Mouse (Mus musculus) heart, embryonic 11.5 days (tissue): Measurements from ENCODE around the gene Pir. TPM values are rescaled to one million over a fixed set of nuclear protein-coding genes. Genes with fewer than 3 reads are reported as not detected.

Experiments
- ATAC-seq: fragments of 200-750 bp; cut with Nextera tagmentation; replicated peaks from 2 replicates; pipeline ENCODE4 v1.8.0; 2017; ENCODE audit warnings: moderate library complexity; ENCODE audit not compliant: insufficient number of reproducible peaks, low FRiP score, low TSS enrichment
- H3K27ac ChIP-seq: fragments of 300-500 bp; sonication (generic); 2 replicates; pipeline ENCODE4 v1.5.1; 2014; ENCODE audit warnings: mild to moderate bottlenecking, low read depth, low read length
- H3K27me3 ChIP-seq: fragments of 300-500 bp; sonication (generic); 2 replicates; pipeline ENCODE4 v1.6.1; 2014; ENCODE audit warnings: mild to moderate bottlenecking, low read length, mixed read lengths; ENCODE audit not compliant: control insufficient read depth, insufficient read depth
- H3K36me3 ChIP-seq: fragments of 300-500 bp; sonication (generic); 2 replicates; pipeline ENCODE4 v1.6.1; 2014; ENCODE audit warnings: mild to moderate bottlenecking, low read length, moderate library complexity, mixed read lengths; ENCODE audit not compliant: control insufficient read depth, insufficient read depth
- H3K4me1 ChIP-seq: fragments of 300-500 bp; sonication (generic); 2 replicates; pipeline ENCODE4 v1.6.1; 2014; ENCODE audit warnings: low read length; ENCODE audit not compliant: control insufficient read depth, insufficient read depth
- H3K4me2 ChIP-seq: fragments of 300-500 bp; sonication (generic); 2 replicates; pipeline ENCODE4 v1.6.1; 2014; ENCODE audit warnings: mild to moderate bottlenecking, moderate library complexity
- H3K4me3 ChIP-seq: fragments of 300-500 bp; sonication (generic); 2 replicates; pipeline ENCODE4 v1.5.1; 2014; ENCODE audit warnings: low read depth, low read length
- H3K9ac ChIP-seq: fragments of 300-500 bp; sonication (generic); 2 replicates; pipeline ENCODE4 v1.6.1; 2014; ENCODE audit warnings: mild to moderate bottlenecking, low read depth, low read length, moderate library complexity
- H3K9me3 ChIP-seq: fragments of 300-500 bp; sonication (generic); replicated peaks from 2 replicates; pipeline ENCODE4 v1.6.1; 2016; ENCODE audit warnings: low read length; ENCODE audit not compliant: control insufficient read depth
- WGBS: fragments of 180-500 bp; shearing (Covaris S2); extraction: QIAGEN DNeasy Blood & Tissue Kit; methylation state at CpG from one replicate; pipeline ENCODE4 v1.1.7; 2014; ENCODE audit not compliant: insufficient replicate concordance; 5-methylcytosine and 5-hydroxymethylcytosine counted together
- polyA plus RNA-seq: library from polyadenylated mRNA; unstranded; fragments of >200 nt; fragmentation: Nextera tagmentation; extraction: Ambion mirVana; gene quantifications from 2 replicates; pipeline ENCODE4 v1.2.1, GENCODE M21; 2014

Gene Pir
- polyA plus RNA-seq, 1 experiment from 2014 or later, result 10.5 TPM

- Histone ChIP-seq H3K9ac (no peak overlapping the region), H3K4me3 (no peak overlapping the region), H3K4me1 (no peaks in the 10 kb centered on the region), H3K36me3 (no peaks in the 10 kb centered on the region), H3K9me3 (no peaks in the 10 kb centered on the region), H3K4me2 (no peak overlapping the region), H3K27ac (no peak overlapping the region), H3K27me3 (no peaks in the 10 kb centered on the region)
- no peak for ATAC-seq
These were observed 136.0 kb downstream of the Pir start for GRCm38 (mm10) chrX:164405080-164405649.

DNA sequence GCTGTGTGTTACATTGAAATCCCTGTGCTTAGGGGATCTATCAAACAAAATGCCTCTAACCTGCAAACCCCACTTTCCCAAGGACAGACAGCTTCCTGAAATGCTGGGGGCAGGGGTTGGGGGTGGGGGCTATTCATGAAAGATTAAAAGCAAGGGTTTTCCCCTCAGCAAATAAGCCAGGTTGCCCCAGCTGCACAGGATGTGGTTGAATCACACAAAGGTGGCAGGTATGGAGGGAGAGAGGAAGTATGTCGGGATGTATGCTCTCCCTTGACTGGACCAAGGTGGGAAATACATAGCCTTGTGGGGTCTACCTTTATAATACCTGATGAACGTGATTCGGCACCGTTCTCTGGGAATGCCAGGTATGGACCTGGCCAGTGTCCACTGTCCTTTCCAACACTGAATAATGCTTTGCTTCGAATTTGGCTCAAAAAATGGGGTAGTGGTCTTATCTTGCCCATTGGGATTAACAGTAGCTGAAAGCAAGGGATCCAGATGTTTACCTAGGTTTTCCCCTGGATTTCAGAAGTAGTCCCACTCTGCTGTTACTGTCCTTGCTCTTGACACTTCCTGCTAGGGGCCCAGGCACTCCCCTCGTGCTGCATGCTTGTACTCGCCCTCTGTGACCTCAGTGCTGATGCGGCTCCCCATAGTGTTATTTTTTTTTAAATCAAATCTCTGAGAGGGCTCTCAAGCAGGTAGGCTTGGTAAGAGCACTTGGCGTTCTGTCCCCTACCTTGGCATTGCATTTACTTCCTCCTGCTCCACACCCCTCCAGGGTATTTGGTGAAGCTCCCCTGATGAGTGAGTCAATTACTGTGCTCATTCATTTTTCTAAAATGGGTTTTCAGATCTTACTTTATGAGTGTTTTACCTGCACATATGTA is 137.2 kb downstream of the Pir start:
- Histone ChIP-seq H3K27ac (no peak overlapping the region), H3K4me2 (no peak overlapping the region), H3K27me3 (no peaks in the 10 kb centered on the region), H3K36me3 (no peaks in the 10 kb centered on the region), H3K9ac (no peak overlapping the region), H3K4me3 (no peak overlapping the region), H3K4me1 (no peaks in the 10 kb centered on the region), H3K9me3 (no peaks in the 10 kb centered on the region)
- 66% methylated on average over 9 of the region's 9 CpGs for WGBS
- no peak for ATAC-seq

DNA sequence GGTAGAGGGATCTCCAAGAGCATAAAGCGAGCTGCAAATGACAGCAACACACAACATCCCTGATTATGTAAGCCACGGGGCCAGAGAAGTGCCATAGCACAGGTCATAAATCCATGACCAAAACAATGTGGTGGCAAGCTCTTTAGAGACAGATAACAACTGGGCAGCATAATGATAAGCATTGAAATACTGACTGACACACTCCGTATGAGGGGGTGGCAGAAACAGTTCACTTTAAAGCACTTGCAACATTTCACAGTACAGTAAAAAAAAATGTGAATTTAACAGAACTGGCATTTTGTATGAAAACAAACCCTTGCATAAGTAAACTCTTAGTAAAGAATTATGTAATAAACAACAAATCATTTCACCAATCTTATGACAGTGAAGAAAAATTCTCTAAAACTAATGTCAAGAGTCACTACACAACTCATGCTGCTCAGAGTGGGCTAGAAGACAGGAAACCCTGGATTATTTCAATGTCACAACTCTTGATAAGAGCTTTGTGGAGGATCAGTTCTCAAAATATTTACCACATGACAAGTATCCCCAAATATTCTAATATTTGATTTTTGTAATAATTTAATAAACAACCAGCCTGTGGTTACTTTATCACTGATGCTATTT is 139.2 kb downstream of the Pir start:
- Histone ChIP-seq H3K36me3 (no peaks in the 10 kb centered on the region), H3K4me2 (no peak overlapping the region), H3K4me1 (no peaks in the 10 kb centered on the region), H3K27ac (no peak overlapping the region), H3K4me3 (no peak overlapping the region), H3K9me3 (no peaks in the 10 kb centered on the region), H3K9ac (no peak overlapping the region), H3K27me3 (no peaks in the 10 kb centered on the region)
- ATAC-seq, result no peak
- 59% methylated on average over 3 of the region's 3 CpGs for WGBS

DNA sequence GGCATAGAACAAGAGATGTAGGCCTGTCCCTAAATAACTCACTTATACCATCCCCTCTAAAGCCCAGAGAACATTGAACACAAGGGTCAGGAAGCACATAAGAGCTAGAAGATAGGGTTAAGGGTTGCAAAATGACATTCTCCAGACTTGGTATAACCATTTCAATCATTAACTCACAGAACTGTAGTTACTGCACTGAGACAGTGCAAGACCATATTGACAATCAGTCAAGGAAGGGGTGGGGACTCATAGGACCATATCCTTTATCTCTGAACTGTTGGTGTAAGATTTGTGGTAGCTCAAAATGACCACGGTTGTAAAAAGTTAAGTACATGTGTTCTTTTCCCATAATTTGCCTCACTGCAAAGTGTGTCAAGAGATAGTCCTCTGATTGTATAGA is 141.4 kb downstream of the Pir start:
- H3K4me2 ChIP-seq, result no peak overlapping the region
- WGBS, result 82% methylated on average over 1 of the region's 1 CpGs
- H3K27me3 ChIP-seq, result no peaks in the 10 kb centered on the region
- no peak overlapping the region for H3K27ac ChIP-seq
- no peak for ATAC-seq
- H3K4me1 ChIP-seq, result no peaks in the 10 kb centered on the region
- H3K9me3 ChIP-seq, result no peaks in the 10 kb centered on the region
- H3K9ac ChIP-seq, result no peak overlapping the region
- no peak overlapping the region for H3K4me3 ChIP-seq
- no peaks in the 10 kb centered on the region for H3K36me3 ChIP-seq

GRCm38 (mm10) chrX:164416803-164417202 is 147.6 kb downstream of the Pir start:
- no peak for ATAC-seq
- H3K4me3 ChIP-seq, result no peak overlapping the region
- H3K27me3 ChIP-seq, result no peaks in the 10 kb centered on the region
- 79% methylated on average over 2 of the region's 2 CpGs for WGBS
- no peak overlapping the region for H3K9ac ChIP-seq
- H3K9me3 ChIP-seq, result no peaks in the 10 kb centered on the region
- no peak overlapping the region for H3K27ac ChIP-seq
- H3K4me1 ChIP-seq, result no peaks in the 10 kb centered on the region
- H3K4me2 ChIP-seq, result no peak overlapping the region
- no peaks in the 10 kb centered on the region for H3K36me3 ChIP-seq

- H3K9me3 ChIP-seq, result no peaks in the 10 kb centered on the region
- no peaks in the 10 kb centered on the region for H3K27me3 ChIP-seq
- H3K4me1 ChIP-seq, result no peaks in the 10 kb centered on the region
- no peak overlapping the region for H3K27ac ChIP-seq
- no peak overlapping the region for H3K4me2 ChIP-seq
- ATAC-seq, result no peak
- H3K9ac ChIP-seq, result no peak overlapping the region
- no peak overlapping the region for H3K4me3 ChIP-seq
- no peaks in the 10 kb centered on the region for H3K36me3 ChIP-seq
These were observed 148.8 kb downstream of the Pir start for GRCm38 (mm10) chrX:164418008-164418407.

- ATAC-seq, result peak; percentile 99
- Histone ChIP-seq H3K27me3 (no peaks in the 10 kb centered on the region), H3K4me3 (peak within 1 kb of the TSS; percentile 58), H3K27ac (peak within 1 kb of the TSS; percentile 71; the same call in 1 of the 2 replicates), H3K4me1 (no peaks in the 10 kb centered on the region), H3K4me2 (peak within 1 kb of the TSS; percentile 63), H3K9ac (peak within 1 kb of the TSS; percentile 84), H3K36me3 (no peaks in the 10 kb centered on the region), H3K9me3 (no peaks in the 10 kb centered on the region)
- WGBS, result 8% methylated on average over 40 of the region's 40 CpGs
These were observed 150.3 kb downstream of the Pir start, which contains the start of gene Piga for GRCm38 (mm10) chrX:164419471-164419939. Gene Piga, plus strand, starts transcription at chrX:164419787.

GRCm38 (mm10) chrX:164419955-164420354 is 150.8 kb downstream of the Pir start:
- ATAC-seq, result no peak; the same call in 1 of the 2 replicates
- Histone ChIP-seq H3K9ac (peak overlapping the region; percentile 84), H3K9me3 (no peaks in the 10 kb centered on the region), H3K27ac (peak overlapping the region; percentile 71; the same call in 1 of the 2 replicates), H3K4me1 (no peaks in the 10 kb centered on the region), H3K27me3 (no peaks in the 10 kb centered on the region), H3K4me3 (peak overlapping the region; percentile 58), H3K36me3 (no peaks in the 10 kb centered on the region), H3K4me2 (peak overlapping the region; percentile 63)
- 18% methylated on average over 13 of the region's 13 CpGs for WGBS
